In the genomic region with DNA sequence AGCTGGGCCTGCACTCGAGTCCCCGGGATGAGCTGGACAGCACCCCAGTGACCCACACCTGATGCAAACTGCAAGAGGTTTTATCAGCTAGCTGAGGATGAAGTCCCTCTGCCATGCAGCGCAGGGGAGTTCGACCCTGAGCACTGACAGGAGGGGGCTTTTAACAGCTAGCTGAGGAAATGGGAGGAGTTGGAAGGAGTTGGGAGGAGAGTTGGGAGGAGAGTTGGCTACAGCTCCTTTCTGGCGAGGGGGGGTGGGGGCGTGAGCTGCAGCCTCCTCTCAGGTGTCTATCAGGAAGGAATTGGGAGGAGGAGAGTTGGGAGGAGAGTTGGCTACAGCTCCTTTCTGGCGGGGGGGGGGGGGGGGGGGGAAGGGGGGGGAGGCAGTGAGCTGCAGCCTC, we compare ENCODE assay signal across 31 mouse cellular contexts. TPM values are rescaled to one million over a fixed set of nuclear protein-coding genes. Genes with fewer than 3 reads are reported as not detected.
"Had no signal": no experiment of that assay in that cellular context is flagged by ENCODE, and none has a peak within 500 bp of the region (broad histone marks: within the 10 kb centered on the region; RNA-seq: fewer than 3 reads in every experiment).

No protein-coding gene starts in this region.

RNA-seq across cellular contexts. Expression of gene Ifi27l2b, which starts 12.8 kb away (rescaled TPM):
- total RNA-seq: heart, postnatal 10 days; heart, postnatal 14 days; heart, postnatal 36 days; heart, postnatal 4 days; hematopoietic stem cell, adult 5-6 weeks; hindbrain, postnatal 0 days; layer of hippocampus, adult 18-20 months; layer of hippocampus, adult 2 months; layer of hippocampus, adult 8-10 months; layer of hippocampus, postnatal 10 days; layer of hippocampus, postnatal 14 days; layer of hippocampus, postnatal 25 days; layer of hippocampus, postnatal 36 days; left cerebral cortex, adult 18-20 months; left cerebral cortex, adult 2 months; left cerebral cortex, adult 8-10 months had no signal
- polyA plus RNA-seq: heart, embryonic 11.5 days; heart, embryonic 13.5 days; hindbrain, embryonic 10.5 days; hindbrain, embryonic 11.5 days; hindbrain, embryonic 12.5 days; hindbrain, embryonic 13.5 days; hindbrain, embryonic 14.5 days; hindbrain, embryonic 15.5 days; hindbrain, embryonic 16.5 days; hindbrain, postnatal 0 days; inflammation-experienced regulatory T-cells, adult 6 months; kidney, embryonic 14.5 days; kidney, embryonic 15.5 days; kidney, embryonic 16.5 days; kidney, postnatal 0 days had no signal

RNA-seq across cellular contexts. Expression of gene 9330161L09Rik, which starts 36.6 kb away (rescaled TPM):
- polyA plus RNA-seq: hindbrain, embryonic 10.5 days; intestine, postnatal 0 days; kidney, embryonic 16.5 days had no signal
